Mouse (Mus musculus): ENCODE results near the gene Cyp20a1. TPM values are rescaled to one million over a fixed set of nuclear protein-coding genes. Genes with fewer than 3 reads are reported as not detected.

Cyp20a1 gene
- polyA plus RNA-seq (2015; fragmentation: Nextera tagmentation; extraction: Ambion mirVana) = 21.4 and 21.8 TPM in 2 replicates

- peak within 1 kb of the TSS; percentile 77 for H3K4me2 ChIP-seq (replicated peaks)
- no peaks in the 10 kb centered on the region for H3K27me3 ChIP-seq (replicated peaks)
- 2% methylated on average over 59 of the region's 60 CpGs for WGBS
- H3K36me3 ChIP-seq = no peaks in the 10 kb centered on the region
- no peaks in the 10 kb centered on the region for H3K9me3 ChIP-seq
- H3K4me3 ChIP-seq (replicated peaks) = peak within 1 kb of the TSS; percentile 61
- H3K9ac ChIP-seq = peak within 1 kb of the TSS; percentile 70
- peak; percentile 99 for ATAC-seq
- peak within 1 kb of the TSS; percentile 94 for H3K27ac ChIP-seq
- H3K4me1 ChIP-seq (replicated peaks) = 0 out of 2 replicates have a peak, but pooled peaks cover 7% of the 10 kb centered on the region
Observed at GRCm38 (mm10) chr1:60342808-60343629, at the start of gene Cyp20a1. Gene Cyp20a1, plus strand, starts transcription at chr1:60343323.

GRCm38 (mm10) chr1:60293921-60294320, 49.2 kb upstream of the Cyp20a1 start:
- Histone ChIP-seq H3K4me3 (replicated peaks) (no peak overlapping the region), H3K27me3 (replicated peaks) (no peaks in the 10 kb centered on the region), H3K36me3 (no peaks in the 10 kb centered on the region), H3K4me1 (replicated peaks) (no peaks in the 10 kb centered on the region), H3K9ac (no peak overlapping the region), H3K4me2 (replicated peaks) (no peak overlapping the region), H3K27ac (no peak overlapping the region), H3K9me3 (no peaks in the 10 kb centered on the region)
- 76% methylated on average over 1 of the region's 1 CpGs for WGBS
- no peak for ATAC-seq

GRCm38 (mm10) chr1:60343630-60344455, 720 bp downstream of the Cyp20a1 start:
- no peaks in the 10 kb centered on the region for H3K36me3 ChIP-seq
- peak overlapping the region; percentile 70 for H3K9ac ChIP-seq
- peak overlapping the region; percentile 77 for H3K4me2 ChIP-seq (replicated peaks)
- ATAC-seq = no peak; the same call in 1 of the 2 replicates
- H3K9me3 ChIP-seq = no peaks in the 10 kb centered on the region
- H3K27ac ChIP-seq = peak overlapping the region; percentile 94
- WGBS = 10% methylated on average over 14 of the region's 14 CpGs
- H3K4me3 ChIP-seq (replicated peaks) = peak overlapping the region; percentile 61
- no peaks in the 10 kb centered on the region for H3K27me3 ChIP-seq (replicated peaks)
- H3K4me1 ChIP-seq (replicated peaks) = 0 out of 2 replicates have a peak, but pooled peaks cover 7% of the 10 kb centered on the region

- no peaks in the 10 kb centered on the region for H3K27me3 ChIP-seq (replicated peaks)
- H3K4me1 ChIP-seq (replicated peaks) = 0 out of 2 replicates have a peak, but pooled peaks cover 7% of the 10 kb centered on the region
- no peak overlapping the region for H3K9ac ChIP-seq
- no peak for ATAC-seq
- no peak overlapping the region for H3K27ac ChIP-seq
- H3K9me3 ChIP-seq = no peaks in the 10 kb centered on the region; the same call in 1 of the 2 replicates
- WGBS = 68% methylated on average over 6 of the region's 6 CpGs
- H3K36me3 ChIP-seq = no peaks in the 10 kb centered on the region
- H3K4me3 ChIP-seq (replicated peaks) = no peak overlapping the region
- H3K4me2 ChIP-seq (replicated peaks) = peak overlapping the region; percentile 77; the same call in 1 of the 2 replicates
Observed at GRCm38 (mm10) chr1:60344670-60345069, 1.5 kb downstream of the Cyp20a1 start.

- Histone ChIP-seq H3K9ac (no peak overlapping the region), H3K36me3 (no peaks in the 10 kb centered on the region), H3K4me2 (replicated peaks) (no peak overlapping the region), H3K4me3 (replicated peaks) (no peak overlapping the region), H3K27ac (no peak overlapping the region), H3K4me1 (replicated peaks) (0 out of 2 replicates have a peak, but pooled peaks cover 7% of the 10 kb centered on the region), H3K9me3 (no peaks in the 10 kb centered on the region; the same call in 1 of the 2 replicates), H3K27me3 (replicated peaks) (no peaks in the 10 kb centered on the region)
- 37% methylated on average over 2 of the region's 2 CpGs for WGBS
- no peak for ATAC-seq
Observed at GRCm38 (mm10) chr1:60345712-60346111, 2.6 kb downstream of the Cyp20a1 start.

GRCm38 (mm10) chr1:60352786-60353185, 9.7 kb downstream of the Cyp20a1 start:
- Histone ChIP-seq H3K9me3 (no peaks in the 10 kb centered on the region; the same call in 1 of the 2 replicates), H3K9ac (no peak overlapping the region), H3K27me3 (replicated peaks) (no peaks in the 10 kb centered on the region), H3K36me3 (no peaks in the 10 kb centered on the region), H3K4me1 (replicated peaks) (no peaks in the 10 kb centered on the region), H3K4me3 (replicated peaks) (no peak overlapping the region), H3K27ac (no peak overlapping the region), H3K4me2 (replicated peaks) (no peak overlapping the region)
- WGBS = 83% methylated on average over 5 of the region's 5 CpGs
- no peak for ATAC-seq

GRCm38 (mm10) chr1:60361626-60362025, 18.5 kb downstream of the Cyp20a1 start:
- no peaks in the 10 kb centered on the region for H3K27me3 ChIP-seq (replicated peaks)
- peaks cover 13% of the 10 kb centered on the region; the same call in 1 of the 2 replicates for H3K36me3 ChIP-seq
- WGBS = 100% methylated on average over 1 of the region's 1 CpGs
- no peak overlapping the region for H3K27ac ChIP-seq
- no peaks in the 10 kb centered on the region for H3K4me1 ChIP-seq (replicated peaks)
- ATAC-seq = no peak
- H3K9me3 ChIP-seq = no peaks in the 10 kb centered on the region
- no peak overlapping the region for H3K4me2 ChIP-seq (replicated peaks)
- H3K9ac ChIP-seq = no peak overlapping the region
- no peak overlapping the region for H3K4me3 ChIP-seq (replicated peaks)

- Histone ChIP-seq H3K9me3 (no peaks in the 10 kb centered on the region), H3K4me1 (replicated peaks) (no peaks in the 10 kb centered on the region)
- 89% methylated on average over 1 of the region's 1 CpGs for WGBS
Observed at GRCm38 (mm10) chr1:60376556-60376955, 33.4 kb downstream of the Cyp20a1 start.

GRCm38 (mm10) chr1:60381910-60382309, 38.8 kb downstream of the Cyp20a1 start:
- peaks cover 4% of the 10 kb centered on the region; the same call in 1 of the 2 replicates for H3K36me3 ChIP-seq
- H3K27ac ChIP-seq = no peak overlapping the region
- H3K9ac ChIP-seq = no peak overlapping the region
- H3K4me3 ChIP-seq (replicated peaks) = no peak overlapping the region
- H3K9me3 ChIP-seq = no peaks in the 10 kb centered on the region
- ATAC-seq = no peak
- WGBS = 98% methylated on average over 3 of the region's 3 CpGs
- H3K4me2 ChIP-seq (replicated peaks) = no peak overlapping the region
- no peaks in the 10 kb centered on the region for H3K4me1 ChIP-seq (replicated peaks)
- H3K27me3 ChIP-seq (replicated peaks) = no peaks in the 10 kb centered on the region

More at GRCm38 (mm10) chr1:60376556-60376955, 33.4 kb downstream of the Cyp20a1 start:
- Histone ChIP-seq H3K27me3 (replicated peaks) (no peaks in the 10 kb centered on the region), H3K4me3 (replicated peaks) (no peak overlapping the region), H3K4me2 (replicated peaks) (no peak overlapping the region), H3K36me3 (0 out of 2 replicates have a peak, but pooled peaks cover 2% of the 10 kb centered on the region), H3K27ac (no peak overlapping the region), H3K9ac (no peak overlapping the region)
- ATAC-seq = no peak

- no peak overlapping the region for H3K9ac ChIP-seq
- H3K4me2 ChIP-seq (replicated peaks) = no peak overlapping the region
- no peaks in the 10 kb centered on the region for H3K4me1 ChIP-seq (replicated peaks)
- no peaks in the 10 kb centered on the region for H3K27me3 ChIP-seq (replicated peaks)
- H3K4me3 ChIP-seq (replicated peaks) = no peak overlapping the region
- 95% methylated on average over 1 of the region's 1 CpGs for WGBS
- no peaks in the 10 kb centered on the region for H3K36me3 ChIP-seq
- H3K9me3 ChIP-seq = no peaks in the 10 kb centered on the region
- no peak for ATAC-seq
- no peak overlapping the region for H3K27ac ChIP-seq
Observed at GRCm38 (mm10) chr1:60404848-60405247, 61.7 kb downstream of the Cyp20a1 start.

GRCm38 (mm10) chr1:60408501-60409167, 65.5 kb downstream of the Cyp20a1 start:
- peak overlapping the region; percentile 78 for H3K4me2 ChIP-seq (replicated peaks)
- peak overlapping the region; percentile 91 for H3K4me3 ChIP-seq (replicated peaks)
- WGBS = 17% methylated on average over 13 of the region's 13 CpGs
- peak overlapping the region; percentile 90 for H3K27ac ChIP-seq
- H3K4me1 ChIP-seq (replicated peaks) = no peaks in the 10 kb centered on the region
- H3K36me3 ChIP-seq = no peaks in the 10 kb centered on the region
- peak; percentile 48 for ATAC-seq
- peak overlapping the region; percentile 84 for H3K9ac ChIP-seq
- no peaks in the 10 kb centered on the region for H3K9me3 ChIP-seq
- no peaks in the 10 kb centered on the region for H3K27me3 ChIP-seq (replicated peaks)
